Mouse (Mus musculus): Measurements from ENCODE around the gene Wasf1.
A peak's percentile ranks its signal among the peaks of the same experiment; 100 is the strongest.

Wasf1 gene

DNA sequence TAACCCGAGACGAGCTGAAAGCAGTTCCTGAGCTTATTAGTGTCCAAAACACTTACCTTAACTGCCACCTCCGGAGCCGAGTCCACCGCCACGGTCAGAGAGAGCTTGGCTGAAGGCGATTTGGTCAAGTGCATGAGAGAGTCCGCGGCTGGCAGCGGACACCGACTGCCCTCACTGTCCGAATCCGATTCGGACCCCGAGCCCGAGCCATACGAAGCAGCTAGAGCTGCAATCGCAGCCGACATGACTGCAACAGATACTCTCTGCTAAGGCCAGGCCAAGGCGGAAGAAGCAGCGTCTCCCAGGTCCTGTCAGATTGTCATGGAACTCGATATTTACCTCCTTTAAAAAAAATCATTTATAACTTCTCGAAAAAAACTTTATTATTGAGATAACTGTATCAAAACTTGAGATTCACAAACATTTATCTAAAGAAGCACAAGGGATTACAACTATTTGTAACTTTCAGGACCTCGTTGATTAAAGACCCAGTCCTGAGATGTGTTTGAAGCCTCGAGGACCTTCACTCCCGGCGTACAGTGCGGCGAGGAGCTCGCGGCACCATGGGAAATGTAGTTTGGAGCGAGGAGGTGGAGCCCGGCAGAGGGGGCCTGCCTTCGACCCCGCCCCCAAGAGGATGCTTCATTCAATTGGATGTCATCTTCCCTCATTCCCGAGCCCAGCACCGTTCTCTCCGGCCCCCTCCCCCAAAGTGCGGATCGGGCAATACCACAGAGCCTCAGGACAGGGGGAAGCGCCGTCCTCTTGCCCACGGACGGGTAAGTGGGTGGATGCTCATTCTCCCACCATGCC is at the start of gene Wasf1, which contains the start of gene Cdc40:
Gene Wasf1 (plus strand): TSS at position 645 of the 813 bp plus-strand sequence.
Gene Cdc40 (minus strand): TSS at position 481 of the 813 bp plus-strand sequence.
- DNase-seq, result peak; percentile 98

DNA sequence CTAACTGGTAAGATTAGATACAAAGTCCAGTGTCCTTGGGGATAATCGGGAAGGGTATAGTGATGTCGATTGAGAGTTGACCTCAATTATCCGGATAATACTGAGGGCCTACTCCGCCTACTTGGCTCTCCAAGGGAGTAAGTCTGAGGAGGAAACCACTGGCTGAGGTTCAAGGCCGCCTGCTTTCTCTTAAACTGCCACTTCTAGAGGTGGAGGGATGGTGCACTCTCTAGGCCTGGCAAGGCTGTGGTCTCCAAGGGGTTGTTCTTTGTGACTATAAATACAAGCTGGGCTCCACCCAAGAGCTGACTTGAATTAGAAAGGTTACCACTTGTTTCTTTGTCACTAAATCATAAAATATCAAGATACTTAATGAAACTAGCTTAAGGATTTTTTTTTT is 43.2 kb upstream of the Wasf1 start:
- DNase-seq, result no peak

DNA sequence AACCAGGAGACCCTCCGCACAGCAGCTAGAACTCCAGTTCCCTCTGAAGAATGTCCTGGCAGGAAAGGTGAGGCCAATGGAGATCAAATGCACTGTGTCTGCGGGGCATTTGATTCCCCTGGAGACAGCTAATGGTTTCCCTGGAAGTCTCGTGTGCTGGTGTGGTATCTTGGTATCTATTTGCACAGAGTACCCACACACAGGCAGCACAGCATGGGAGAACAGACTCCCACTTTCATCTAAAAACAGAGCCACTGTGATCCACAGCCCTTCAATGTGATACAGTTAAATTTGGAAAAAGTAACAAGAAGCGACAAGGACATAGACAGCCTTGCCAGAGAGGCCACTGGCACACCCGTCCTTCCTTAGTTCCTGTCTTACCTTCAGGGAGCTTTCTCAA is 39.4 kb upstream of the Wasf1 start:
- no peak for DNase-seq

DNA sequence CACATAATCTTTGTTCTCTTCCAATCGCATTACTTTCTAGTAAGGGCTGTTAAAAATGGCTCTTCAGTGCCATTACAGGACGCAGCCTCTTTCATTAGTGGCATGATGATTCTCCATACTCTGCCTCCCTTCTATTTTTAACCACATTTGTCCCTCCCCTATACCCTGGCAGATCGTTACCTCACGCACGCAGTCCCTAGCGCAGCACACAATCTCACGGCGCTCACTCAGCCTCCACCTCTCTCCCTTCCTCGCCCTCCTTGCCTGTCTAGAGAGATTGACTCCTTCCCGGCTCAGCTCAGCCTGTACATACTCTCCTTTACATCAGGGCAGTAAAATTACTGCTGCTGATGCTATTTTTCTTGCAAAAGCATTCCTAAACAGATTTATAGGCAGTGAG is 38.7 kb upstream of the Wasf1 start:
- DNase-seq, result no peak

DNA sequence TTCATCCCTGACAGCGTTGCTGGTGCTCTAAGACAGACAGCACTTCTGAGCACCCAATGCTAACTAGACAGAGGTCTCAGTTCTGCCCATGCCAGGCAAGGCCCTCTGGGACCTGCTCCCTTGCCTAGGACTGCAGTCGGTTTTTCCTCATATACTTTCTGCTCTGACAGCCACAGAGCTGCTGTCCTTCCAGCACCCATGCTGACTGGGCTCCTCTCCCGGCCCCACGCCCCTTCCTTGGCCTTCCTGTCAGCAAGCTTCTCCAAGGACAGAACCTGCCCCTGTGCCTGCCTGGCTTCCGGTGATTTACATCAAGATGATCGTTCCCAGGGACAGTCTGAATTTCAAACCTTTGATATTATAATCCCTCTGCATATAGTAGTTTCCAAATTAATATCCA is 37.6 kb upstream of the Wasf1 start:
- no peak for DNase-seq

DNA sequence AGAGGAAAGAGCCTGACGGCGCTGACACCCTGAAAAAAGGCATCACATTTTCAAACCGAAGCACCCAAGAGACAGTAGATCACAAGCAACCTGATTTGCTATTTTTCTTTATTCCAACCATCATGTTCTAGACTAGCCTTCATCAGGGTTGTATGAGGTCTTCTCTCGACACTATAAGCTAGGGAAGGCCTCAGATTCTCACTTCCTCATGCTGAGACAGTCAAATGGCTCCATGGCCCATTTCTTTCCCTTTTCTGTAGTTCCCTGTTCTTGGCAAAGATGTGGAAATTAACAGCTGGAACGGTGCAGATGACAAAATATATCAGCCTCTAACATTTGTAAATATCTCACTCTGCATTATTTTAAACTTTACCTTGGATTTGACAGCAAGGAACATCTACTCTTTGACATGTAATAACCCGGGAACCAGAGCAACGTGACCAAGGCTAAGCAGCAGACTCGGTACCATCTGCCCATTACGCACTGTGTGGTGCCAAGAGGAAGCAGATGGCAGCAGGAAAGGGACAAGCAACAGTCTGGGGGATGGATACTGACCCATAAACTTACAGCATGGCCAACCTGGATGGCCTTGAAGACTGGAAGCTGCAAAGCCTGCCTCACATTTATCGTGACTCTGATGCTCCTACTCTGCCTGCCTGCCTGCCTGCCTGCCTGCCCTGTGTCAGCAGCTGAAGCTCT is 36.0 kb upstream of the Wasf1 start:
- DNase-seq, result no peak

DNA sequence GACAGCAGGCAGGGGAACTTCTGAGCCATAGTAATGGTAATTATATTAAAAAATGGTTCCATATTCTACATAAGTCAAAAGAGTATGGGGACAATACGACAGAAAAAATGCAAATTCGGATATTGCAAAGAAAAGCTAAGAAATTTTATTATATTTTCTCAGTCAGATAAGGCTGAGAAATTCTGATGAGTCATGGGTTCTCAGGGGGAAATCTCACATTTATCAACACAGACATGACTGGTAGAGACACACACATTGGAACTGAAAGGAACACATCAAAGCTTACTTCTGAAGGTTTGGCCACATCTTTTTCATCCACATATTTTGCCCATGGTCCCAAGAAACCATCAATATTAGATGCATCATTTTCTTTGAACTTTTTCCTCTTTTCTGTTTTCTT is 32.6 kb upstream of the Wasf1 start:
- DNase-seq, result no peak

DNA sequence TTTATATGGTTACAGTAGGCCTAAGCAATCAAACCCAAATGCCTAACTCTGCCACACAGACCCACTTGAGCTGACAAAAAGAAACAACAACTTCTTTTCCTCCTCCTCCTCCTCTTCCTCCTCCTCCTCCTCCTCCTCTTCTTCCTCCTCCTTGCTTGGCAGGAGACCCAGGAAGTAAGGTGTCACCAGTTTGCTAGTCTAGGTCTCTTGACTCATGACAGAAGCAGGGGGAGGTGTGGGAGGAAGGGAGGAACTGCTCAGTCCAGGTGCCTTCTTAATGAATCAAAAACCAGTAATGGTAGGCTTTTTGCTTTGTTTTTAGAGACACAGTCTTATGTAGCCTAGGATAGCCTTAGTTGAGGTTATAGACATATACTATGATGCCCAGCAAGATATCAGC is 32.1 kb upstream of the Wasf1 start:
- DNase-seq, result no peak

DNA sequence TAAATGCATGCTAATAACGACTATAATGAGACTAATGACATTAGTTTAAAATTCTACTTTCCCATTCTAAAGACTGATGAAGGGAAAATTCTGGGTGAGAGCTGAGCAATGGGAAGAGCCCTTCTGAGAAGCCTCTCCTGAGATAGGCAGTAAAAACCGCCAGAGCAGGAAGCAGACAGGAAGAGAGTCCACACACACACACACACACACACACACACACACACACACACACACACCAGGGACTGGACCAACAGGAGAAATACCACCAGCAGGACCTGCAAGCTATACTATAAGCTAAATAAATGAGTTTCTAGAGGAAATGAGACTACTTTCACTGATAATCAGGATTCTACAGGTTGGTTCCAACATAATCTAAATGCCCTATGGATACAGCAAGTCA is 27.7 kb upstream of the Wasf1 start:
- peak; percentile 26 for DNase-seq

DNA sequence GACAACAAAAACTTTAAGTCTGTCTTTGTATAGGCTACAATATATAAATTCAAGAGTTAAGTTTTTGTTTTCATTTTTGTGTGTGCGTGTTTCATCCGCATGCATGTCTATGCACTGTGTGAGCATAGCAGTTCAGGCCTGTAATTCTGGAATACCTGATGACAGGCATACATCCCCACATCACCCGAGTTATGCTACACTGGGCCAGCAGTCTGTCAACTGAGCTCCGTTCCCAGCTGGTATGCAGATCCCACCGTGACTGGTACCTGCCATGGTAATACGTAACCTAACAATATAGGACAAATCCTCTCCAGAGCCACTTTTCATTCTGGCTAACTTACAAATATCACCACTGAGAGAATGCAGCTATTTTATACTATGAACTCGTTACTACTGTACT is 26.6 kb upstream of the Wasf1 start:
- no peak for DNase-seq

DNA sequence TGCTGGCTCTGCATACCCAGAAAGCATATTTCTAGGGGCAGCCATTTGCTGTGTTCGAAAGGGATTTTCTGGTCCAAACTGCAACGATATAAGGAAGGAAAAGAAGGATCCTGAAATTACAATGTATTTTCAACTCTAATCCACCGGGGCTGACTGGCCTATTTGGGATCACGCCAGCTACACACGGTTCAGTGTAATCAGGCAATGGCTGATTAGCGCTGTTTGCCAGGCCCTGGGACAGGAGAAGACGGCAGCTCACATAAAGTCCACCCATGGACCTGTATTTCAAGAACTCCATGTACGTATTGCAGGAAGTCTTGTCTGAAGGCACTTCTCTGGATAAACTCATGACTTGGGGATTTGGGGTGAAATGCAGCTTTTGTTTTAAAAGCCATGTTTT is 25.7 kb upstream of the Wasf1 start:
- DNase-seq, result no peak

DNA sequence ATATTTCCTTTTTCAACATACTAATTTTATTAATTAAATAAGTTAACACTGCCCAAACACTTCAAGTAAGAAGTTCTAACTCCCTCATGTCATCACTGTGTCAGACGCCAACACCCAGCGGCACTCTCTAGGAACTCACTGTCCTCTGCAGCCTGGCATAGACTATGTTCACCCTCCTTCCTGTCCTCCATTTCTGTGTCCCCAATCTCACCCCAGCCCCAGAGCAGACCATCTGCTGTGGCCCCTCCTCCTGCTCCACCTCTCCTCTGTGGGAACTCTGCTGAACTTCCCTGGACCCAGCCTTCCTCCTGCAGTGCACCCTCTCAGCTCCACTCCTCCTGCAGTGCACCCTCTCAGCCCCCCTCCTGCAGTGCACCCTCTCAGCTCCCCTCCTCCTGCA is 15.2 kb upstream of the Wasf1 start:
- DNase-seq, result no peak

DNA sequence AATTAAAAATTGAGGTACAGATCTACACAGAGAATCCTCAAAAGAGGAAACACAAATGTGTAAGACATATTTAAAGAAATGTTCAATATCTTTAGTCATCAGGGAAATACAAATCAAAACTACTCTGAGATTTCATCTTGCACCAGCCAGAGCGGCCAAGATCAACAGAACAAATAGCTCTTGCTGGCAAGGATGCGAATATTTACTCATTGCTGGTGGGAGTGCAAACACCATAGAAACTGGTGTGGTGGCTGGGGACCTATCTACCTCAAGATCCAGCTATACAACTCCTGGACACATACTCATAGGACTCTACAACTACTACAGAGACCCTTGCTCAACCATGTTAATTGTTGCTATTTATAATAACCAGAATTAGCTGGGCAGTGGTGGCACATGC is 12.0 kb upstream of the Wasf1 start:
- no peak for DNase-seq

DNA sequence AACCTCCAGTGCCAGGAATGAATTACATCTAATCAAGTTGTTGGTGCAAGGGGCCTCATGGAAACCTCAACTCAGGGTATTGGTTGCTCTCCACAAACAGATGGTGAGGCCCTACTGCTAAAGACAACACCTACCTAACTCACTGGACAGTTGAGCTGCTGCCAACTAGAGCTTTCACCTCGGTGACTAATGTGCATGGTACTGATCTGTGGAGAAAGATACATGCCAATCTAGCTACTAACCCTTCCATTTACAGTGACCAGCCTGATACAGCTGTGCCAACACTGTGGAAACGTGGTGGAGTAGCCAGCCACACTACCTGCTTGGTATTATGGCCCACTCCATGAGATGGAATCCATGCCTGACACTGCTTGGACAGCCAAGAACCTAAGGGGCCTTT is 11.2 kb upstream of the Wasf1 start:
- DNase-seq, result no peak

DNA sequence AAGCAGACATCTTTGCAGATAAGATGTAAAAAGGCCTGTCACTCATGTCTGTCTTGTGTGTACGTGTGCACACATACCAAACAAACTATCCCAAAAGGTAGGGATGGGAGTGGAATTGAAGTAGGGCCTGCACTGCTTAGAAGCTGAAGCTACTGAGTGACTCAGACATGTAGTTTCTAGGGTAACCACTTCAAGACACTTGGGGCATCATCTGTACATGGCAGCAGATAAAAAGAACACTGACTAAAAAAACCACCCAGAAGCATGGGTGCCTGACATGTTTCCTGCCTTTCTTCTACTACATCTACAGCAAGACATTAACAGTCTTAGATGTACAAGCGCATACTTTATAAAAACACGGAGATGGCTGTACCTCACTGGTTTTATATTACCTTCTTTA is 5.0 kb upstream of the Wasf1 start:
- no peak for DNase-seq

DNA sequence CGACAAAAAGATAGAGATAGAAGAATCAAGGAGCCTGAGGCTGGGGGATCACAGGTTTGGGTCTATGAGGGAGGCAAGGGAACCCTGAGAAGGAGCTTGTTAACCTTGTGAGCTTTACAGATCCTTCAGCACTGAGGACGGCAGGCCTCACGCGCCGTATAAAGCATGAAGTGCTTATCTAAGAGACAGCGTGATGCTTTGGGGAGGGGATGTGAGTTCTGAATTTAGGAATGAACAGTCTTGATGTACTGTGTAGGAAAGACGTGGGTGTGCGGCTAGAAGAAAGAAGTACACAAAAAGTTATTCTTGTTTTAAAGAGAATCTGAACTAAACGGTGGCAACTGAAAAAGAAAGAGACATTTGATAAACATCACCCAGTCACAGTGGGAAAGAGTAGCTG is 3.3 kb upstream of the Wasf1 start:
- DNase-seq, result no peak

DNA sequence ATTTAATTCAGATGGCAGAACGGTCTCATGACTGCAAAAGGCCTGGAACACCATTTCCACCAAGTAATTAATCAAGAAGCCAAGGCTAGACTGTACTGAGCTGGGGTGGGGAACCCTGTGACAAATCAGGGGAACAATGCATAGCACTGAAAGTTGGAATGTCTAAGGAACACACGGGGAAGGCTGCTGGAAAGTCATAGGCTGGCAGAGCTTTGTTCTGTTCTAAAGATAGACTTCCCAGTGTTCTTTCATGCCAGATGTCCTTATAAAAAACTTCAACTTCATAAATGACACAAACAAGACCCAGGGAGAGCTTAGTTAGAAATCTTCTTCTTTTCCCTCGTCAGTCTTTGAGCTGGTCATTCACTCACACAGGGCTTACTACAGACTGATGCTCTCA is 2.0 kb upstream of the Wasf1 start:
- no peak for DNase-seq

DNA sequence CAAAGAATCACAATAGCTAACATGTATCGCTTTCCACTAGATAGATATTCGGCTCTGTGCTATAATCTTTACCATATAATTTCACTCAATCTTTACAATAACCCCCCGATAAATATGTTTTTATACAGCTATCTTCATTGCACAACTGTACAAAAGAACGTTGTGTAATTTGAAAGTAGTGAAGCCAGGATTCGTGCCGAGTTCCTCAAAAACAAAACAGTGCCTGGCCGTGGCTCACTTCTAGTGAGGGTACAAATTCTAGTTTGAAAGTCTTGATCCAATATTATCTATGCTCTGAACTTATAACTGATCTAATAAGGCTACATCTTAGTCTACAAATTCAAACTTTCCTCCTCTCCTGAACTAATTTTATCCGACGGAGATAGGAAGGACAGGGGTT is 942 bp upstream of the Wasf1 start:
- no peak for DNase-seq

DNA sequence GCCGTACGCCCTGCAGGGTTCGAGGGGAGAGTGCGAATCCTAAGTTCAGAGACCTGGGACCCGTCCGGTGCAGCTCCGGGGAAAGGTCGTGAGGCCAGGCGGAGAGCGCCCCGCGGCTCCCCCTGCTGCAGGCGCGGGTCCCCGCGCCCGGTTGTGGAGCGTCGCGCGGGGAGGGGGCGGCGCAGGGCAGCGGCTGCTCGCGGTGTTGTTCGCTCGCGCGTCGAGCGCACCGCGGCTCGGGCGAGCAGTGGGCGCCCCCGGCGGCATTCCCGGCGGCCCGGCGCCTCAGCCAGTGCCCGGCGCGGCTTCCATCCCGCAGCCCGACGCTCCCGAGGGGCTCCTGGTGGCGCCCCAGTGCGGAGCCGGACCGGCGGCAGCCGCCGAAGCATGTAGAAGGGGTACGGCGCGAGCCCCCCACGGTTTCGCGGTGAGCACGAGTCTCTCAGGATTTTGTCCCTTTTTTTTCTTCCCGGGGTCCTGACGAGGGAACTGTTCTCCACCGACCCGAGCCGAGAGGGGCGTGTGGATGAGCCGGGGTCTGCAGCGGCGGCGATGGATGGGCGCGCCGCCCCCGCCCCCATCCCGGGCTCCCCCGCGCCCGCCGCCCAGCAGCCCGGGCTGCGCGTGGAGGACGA is 486 bp downstream of the Wasf1 start:
- no peak for DNase-seq

DNA sequence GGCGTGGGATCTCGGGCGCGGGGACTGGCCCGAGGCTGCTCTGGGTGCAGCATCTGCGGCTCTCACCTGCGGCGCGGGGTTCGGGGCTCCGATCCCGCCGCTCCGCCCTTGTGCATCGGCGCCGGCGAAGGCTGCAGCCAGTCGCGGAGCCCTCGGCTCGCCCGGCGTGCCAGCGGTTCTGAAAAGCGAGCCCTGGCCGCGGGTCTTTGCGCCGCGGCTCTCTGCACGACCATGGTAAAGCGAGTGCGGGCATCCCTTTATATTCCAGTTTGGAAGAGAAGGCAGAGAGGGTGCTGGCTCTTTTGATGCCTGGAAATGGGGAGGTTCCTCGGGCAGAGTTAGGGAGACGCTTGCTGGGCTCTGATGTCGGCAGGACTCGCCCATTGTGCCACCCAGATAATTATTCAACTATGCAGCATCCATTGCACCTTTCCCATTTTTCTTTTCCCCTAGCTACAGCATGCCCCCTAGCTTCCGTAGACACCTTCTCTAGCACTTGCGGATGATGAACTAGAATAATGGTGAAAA is 1.1 kb downstream of the Wasf1 start:
- DNase-seq, result peak; percentile 56

DNA sequence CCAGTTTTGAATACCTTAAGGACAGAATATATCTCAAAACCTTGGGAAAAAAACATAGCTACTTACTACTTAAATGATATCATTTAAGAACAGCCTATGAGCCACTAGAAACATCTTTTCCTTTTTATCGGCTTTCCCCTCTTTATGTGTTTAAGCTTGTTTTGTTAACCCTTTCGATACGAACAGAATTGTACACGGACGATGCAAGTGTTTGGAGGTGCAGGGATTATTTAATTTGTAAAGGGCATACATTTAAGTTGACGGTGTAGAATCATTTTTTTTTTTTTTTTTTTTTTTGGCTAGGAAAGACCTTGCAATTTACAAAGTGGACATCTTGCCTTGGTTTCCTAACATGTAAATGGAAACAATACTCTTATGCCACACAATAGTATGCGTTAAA is 2.2 kb downstream of the Wasf1 start:
- DNase-seq, result no peak

DNA sequence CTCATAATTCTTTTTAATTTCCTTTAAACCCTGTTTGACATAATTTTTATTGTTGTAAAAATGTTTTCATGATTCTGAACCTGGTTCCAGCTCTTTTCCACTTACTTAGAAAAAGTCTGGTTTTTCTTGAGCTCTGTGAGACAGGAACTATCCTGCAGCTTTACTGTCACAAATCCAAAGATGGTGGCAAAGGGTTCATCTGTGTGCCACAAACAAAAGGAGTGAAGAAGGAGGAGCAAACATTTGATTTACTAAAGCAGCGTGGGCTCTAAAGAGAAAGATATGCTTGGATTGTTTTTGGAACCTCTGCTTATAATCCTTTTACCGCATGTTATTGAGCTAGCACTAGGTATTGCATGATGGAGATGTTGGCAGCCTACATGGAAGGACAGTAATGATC is 4.0 kb downstream of the Wasf1 start:
- no peak for DNase-seq

DNA sequence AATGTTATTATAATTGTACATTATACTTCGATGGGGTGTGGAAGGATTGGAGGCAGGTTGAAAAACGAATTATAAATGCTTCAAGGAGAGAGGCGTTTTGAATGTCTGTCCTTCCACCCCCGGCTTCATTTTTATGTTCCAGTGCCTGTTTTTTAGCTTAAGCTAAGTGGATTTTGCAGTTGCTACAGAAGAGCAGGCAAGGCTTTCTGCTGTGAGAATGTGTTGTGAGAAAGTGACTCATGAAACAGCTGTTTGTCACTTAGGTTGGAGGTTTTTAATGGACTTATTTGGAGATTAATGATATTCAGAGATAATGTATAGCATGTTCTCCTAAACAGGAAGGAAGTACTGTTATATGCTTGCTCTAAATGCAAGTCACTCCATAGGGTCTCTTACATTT is 5.9 kb downstream of the Wasf1 start:
- DNase-seq, result no peak

DNA sequence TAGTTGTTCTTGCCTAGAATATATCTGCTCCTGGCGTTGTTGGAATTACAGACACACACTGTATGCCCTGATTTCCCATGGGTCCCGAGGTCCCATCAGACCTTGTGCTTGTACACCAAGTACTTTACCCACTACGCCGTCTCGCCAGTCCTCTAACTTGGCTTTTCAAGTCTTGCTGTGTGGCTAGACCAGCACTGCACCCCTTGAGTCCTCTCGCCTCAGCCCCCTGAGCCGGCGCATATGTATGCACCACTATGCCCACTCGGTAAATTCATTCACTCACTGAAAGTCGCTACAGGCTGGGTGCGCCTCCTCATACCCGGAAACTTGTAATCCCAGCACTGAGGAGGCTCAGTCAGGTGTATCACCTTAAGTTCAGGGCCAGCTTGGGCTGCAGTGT is 12.5 kb downstream of the Wasf1 start:
- DNase-seq, result no peak

Measured in kidney, postnatal 10 days (tissue).